Mouse (Mus musculus): ENCODE measurements at regions not wholly inside any gene's neighbourhood (a gene's known extent, or its start where the extent isn't known, plus 50 kb on each side); places are given as distances from the start of the nearest gene placed in this dataset.

GRCm38 (mm10) chr11:111523465-111523864 lies 457.5 kb downstream of the Kcnj2 start:
- Histone ChIP-seq H3K36me3 (no peaks in the 10 kb centered on the region), H3K27ac (replicated peaks) (no peak overlapping the region), H3K4me1 (no peaks in the 10 kb centered on the region), H3K9me3 (replicated peaks) (no peaks in the 10 kb centered on the region), H3K4me3 (no peak overlapping the region), H3K27me3 (ENCODE audit: low read depth, poor library complexity, severe bottlenecking) (no peaks in the 10 kb centered on the region)
- WGBS: 68% methylated on average over 8 of the region's 8 CpGs
- peak; percentile 36 for DNase-seq (ENCODE audit: low spot score)

GRCm38 (mm10) chr11:111526010-111526742 lies 460.2 kb downstream of the Kcnj2 start:
- Histone ChIP-seq H3K9me3 (replicated peaks) (no peaks in the 10 kb centered on the region), H3K27me3 (ENCODE audit: low read depth, poor library complexity, severe bottlenecking) (no peaks in the 10 kb centered on the region), H3K27ac (replicated peaks) (no peak overlapping the region), H3K36me3 (no peaks in the 10 kb centered on the region), H3K4me3 (no peak overlapping the region), H3K4me1 (no peaks in the 10 kb centered on the region)
- 92% methylated on average over 6 of the region's 6 CpGs for WGBS
- DNase-seq (ENCODE audit: low spot score): no peak

GRCm38 (mm10) chr11:111529591-111529990 lies 463.6 kb downstream of the Kcnj2 start:
- no peaks in the 10 kb centered on the region for H3K4me1 ChIP-seq
- 85% methylated on average over 9 of the region's 9 CpGs for WGBS
- H3K27ac ChIP-seq (replicated peaks): no peak overlapping the region
- no peaks in the 10 kb centered on the region for H3K27me3 ChIP-seq (ENCODE audit: low read depth, poor library complexity, severe bottlenecking)
- DNase-seq (ENCODE audit: low spot score): no peak
- no peaks in the 10 kb centered on the region for H3K9me3 ChIP-seq (replicated peaks)
- no peaks in the 10 kb centered on the region for H3K36me3 ChIP-seq
- H3K4me3 ChIP-seq: no peak overlapping the region

GRCm38 (mm10) chr11:111530912-111531311 lies 464.9 kb downstream of the Kcnj2 start:
- H3K4me1 ChIP-seq: no peaks in the 10 kb centered on the region
- H3K4me3 ChIP-seq: no peak overlapping the region
- no peaks in the 10 kb centered on the region for H3K9me3 ChIP-seq (replicated peaks)
- no peak for DNase-seq (ENCODE audit: low spot score)
- no peaks in the 10 kb centered on the region for H3K36me3 ChIP-seq
- H3K27me3 ChIP-seq (ENCODE audit: low read depth, poor library complexity, severe bottlenecking): no peaks in the 10 kb centered on the region
- no peak overlapping the region for H3K27ac ChIP-seq (replicated peaks)
- 85% methylated on average over 3 of the region's 3 CpGs for WGBS

- WGBS: 48% methylated on average over 5 of the region's 5 CpGs
- no peak for DNase-seq (ENCODE audit: low spot score)
- no peaks in the 10 kb centered on the region for H3K27me3 ChIP-seq (ENCODE audit: low read depth, poor library complexity, severe bottlenecking)
Observed at GRCm38 (mm10) chr11:111532457-111532856, 466.5 kb downstream of the Kcnj2 start.

GRCm38 (mm10) chr11:111536040-111536836 lies 470.3 kb downstream of the Kcnj2 start:
- WGBS: 56% methylated on average over 17 of the region's 17 CpGs
- Histone ChIP-seq H3K36me3 (no peaks in the 10 kb centered on the region), H3K4me3 (no peak overlapping the region), H3K27me3 (ENCODE audit: low read depth, poor library complexity, severe bottlenecking) (no peaks in the 10 kb centered on the region), H3K4me1 (no peaks in the 10 kb centered on the region), H3K9me3 (replicated peaks) (no peaks in the 10 kb centered on the region), H3K27ac (replicated peaks) (no peak overlapping the region)
- DNase-seq (ENCODE audit: low spot score): peak; percentile 57

More at GRCm38 (mm10) chr11:111532457-111532856, 466.5 kb downstream of the Kcnj2 start:
- no peaks in the 10 kb centered on the region for H3K36me3 ChIP-seq
- no peaks in the 10 kb centered on the region for H3K4me1 ChIP-seq
- no peaks in the 10 kb centered on the region for H3K9me3 ChIP-seq (replicated peaks)
- no peak overlapping the region for H3K27ac ChIP-seq (replicated peaks)
- H3K4me3 ChIP-seq: no peak overlapping the region

GRCm38 (mm10) chr11:111537654-111538053 lies 471.7 kb downstream of the Kcnj2 start:
- no peaks in the 10 kb centered on the region for H3K4me1 ChIP-seq
- peak; percentile 48 for DNase-seq (ENCODE audit: low spot score)
- H3K36me3 ChIP-seq: no peaks in the 10 kb centered on the region
- H3K4me3 ChIP-seq: no peak overlapping the region
- 40% methylated on average over 3 of the region's 3 CpGs for WGBS
- H3K27me3 ChIP-seq (ENCODE audit: low read depth, poor library complexity, severe bottlenecking): no peaks in the 10 kb centered on the region
- no peaks in the 10 kb centered on the region for H3K9me3 ChIP-seq (replicated peaks)
- H3K27ac ChIP-seq (replicated peaks): no peak overlapping the region

GRCm38 (mm10) chr11:111539960-111540359 lies 474.0 kb downstream of the Kcnj2 start:
- H3K36me3 ChIP-seq: no peaks in the 10 kb centered on the region
- no peaks in the 10 kb centered on the region for H3K4me1 ChIP-seq
- H3K9me3 ChIP-seq (replicated peaks): no peaks in the 10 kb centered on the region
- DNase-seq (ENCODE audit: low spot score): no peak
- 63% methylated on average over 6 of the region's 6 CpGs for WGBS
- no peak overlapping the region for H3K4me3 ChIP-seq
- no peaks in the 10 kb centered on the region for H3K27me3 ChIP-seq (ENCODE audit: low read depth, poor library complexity, severe bottlenecking)
- no peak overlapping the region for H3K27ac ChIP-seq (replicated peaks)

- Histone ChIP-seq H3K36me3 (no peaks in the 10 kb centered on the region), H3K4me3 (no peak overlapping the region), H3K9me3 (replicated peaks) (no peaks in the 10 kb centered on the region), H3K27ac (replicated peaks) (no peak overlapping the region), H3K4me1 (no peaks in the 10 kb centered on the region), H3K27me3 (ENCODE audit: low read depth, poor library complexity, severe bottlenecking) (no peaks in the 10 kb centered on the region)
- DNase-seq (ENCODE audit: low spot score): no peak
- WGBS: 84% methylated on average over 4 of the region's 4 CpGs
Observed at GRCm38 (mm10) chr11:111545291-111545690, 479.3 kb downstream of the Kcnj2 start.

- peaks cover 4% of the 10 kb centered on the region; the same call in 1 of the 2 replicates for H3K4me1 ChIP-seq
- no peaks in the 10 kb centered on the region for H3K36me3 ChIP-seq
- H3K9me3 ChIP-seq (replicated peaks): no peaks in the 10 kb centered on the region
- H3K27me3 ChIP-seq (ENCODE audit: low read depth, poor library complexity, severe bottlenecking): no peaks in the 10 kb centered on the region
- no peak overlapping the region for H3K4me3 ChIP-seq
- H3K27ac ChIP-seq (replicated peaks): no peak overlapping the region
- no peak for DNase-seq (ENCODE audit: low spot score)
Observed at GRCm38 (mm10) chr11:111555131-111555530, 489.2 kb downstream of the Kcnj2 start.

GRCm38 (mm10) chr11:111555615-111556014 lies 489.7 kb downstream of the Kcnj2 start:
- DNase-seq (ENCODE audit: low spot score): no peak

GRCm38 (mm10) chr11:111558302-111559140 lies 492.6 kb downstream of the Kcnj2 start:
- no peak for DNase-seq (ENCODE audit: low spot score)
- 77% methylated on average over 9 of the region's 9 CpGs for WGBS
- H3K27ac ChIP-seq (replicated peaks): no peak overlapping the region

More at GRCm38 (mm10) chr11:111555615-111556014, 489.7 kb downstream of the Kcnj2 start:
- Histone ChIP-seq H3K4me3 (no peak overlapping the region), H3K27me3 (ENCODE audit: low read depth, poor library complexity, severe bottlenecking) (no peaks in the 10 kb centered on the region), H3K27ac (replicated peaks) (no peak overlapping the region), H3K4me1 (peaks cover 4% of the 10 kb centered on the region; the same call in 1 of the 2 replicates), H3K9me3 (replicated peaks) (no peaks in the 10 kb centered on the region), H3K36me3 (no peaks in the 10 kb centered on the region)
- WGBS: 90% methylated on average over 6 of the region's 6 CpGs

More at GRCm38 (mm10) chr11:111558302-111559140, 492.6 kb downstream of the Kcnj2 start:
- Histone ChIP-seq H3K9me3 (replicated peaks) (no peaks in the 10 kb centered on the region), H3K27me3 (ENCODE audit: low read depth, poor library complexity, severe bottlenecking) (no peaks in the 10 kb centered on the region), H3K4me3 (no peak overlapping the region), H3K36me3 (no peaks in the 10 kb centered on the region), H3K4me1 (peaks cover 4% of the 10 kb centered on the region; the same call in 1 of the 2 replicates)

All from midbrain, embryonic 10.5 days (tissue).